Mouse (Mus musculus): ENCODE data around the gene Lmo7. TPM values are rescaled to one million over a fixed set of nuclear protein-coding genes. Genes with fewer than 3 reads are reported as not detected.
A peak's percentile ranks its signal among the peaks of the same experiment; 100 is the strongest.

Gene Lmo7
- 29.1 and 34.2 TPM in 2 replicates for polyA plus RNA-seq (2015; fragmentation: Nextera tagmentation; extraction: Ambion mirVana)

- Histone ChIP-seq H3K9ac (ENCODE audit: low read length) (peak within 1 kb of the TSS; percentile 81), H3K9me3 (replicated peaks; ENCODE audit: control insufficient read depth, low read length) (no peaks in the 10 kb centered on the region), H3K4me3 (replicated peaks; ENCODE audit: low read length) (peak within 1 kb of the TSS; percentile 79), H3K4me2 (ENCODE audit: low read depth, low read length) (peak within 1 kb of the TSS; percentile 100), H3K27ac (ENCODE audit: low read length) (no peak within 1 kb of the TSS), H3K36me3 (ENCODE audit: control insufficient read depth, insufficient read depth, low read length) (no peaks in the 10 kb centered on the region), H3K27me3 (ENCODE audit: control insufficient read depth, insufficient read depth, low read length) (peaks cover 6% of the 10 kb centered on the region; the same call in 1 of the 2 replicates), H3K4me1 (ENCODE audit: control insufficient read depth, insufficient read depth, low read length) (peaks cover 3% of the 10 kb centered on the region; the same call in 1 of the 2 replicates)
- ATAC-seq (ENCODE audit: insufficient read depth, low FRiP score) = peak; percentile 91
- WGBS = 1% methylated on average over 50 of the region's 51 CpGs
These were observed at the start of gene Lmo7, which contains the start of gene Gm9922 for GRCm38 (mm10) chr14:101729237-101729971. Gene Lmo7 (plus strand): TSS chr14:101729957. Gene Gm9922 (minus strand): TSS chr14:101729814.

- WGBS = 88% methylated on average over 6 of the region's 6 CpGs
- Histone ChIP-seq H3K4me1 (ENCODE audit: control insufficient read depth, insufficient read depth, low read length) (no peaks in the 10 kb centered on the region), H3K27me3 (ENCODE audit: control insufficient read depth, insufficient read depth, low read length) (no peaks in the 10 kb centered on the region), H3K9ac (ENCODE audit: low read length) (no peak overlapping the region), H3K4me2 (ENCODE audit: low read depth, low read length) (no peak overlapping the region), H3K4me3 (replicated peaks; ENCODE audit: low read length) (no peak overlapping the region), H3K36me3 (ENCODE audit: control insufficient read depth, insufficient read depth, low read length) (no peaks in the 10 kb centered on the region), H3K9me3 (replicated peaks; ENCODE audit: control insufficient read depth, low read length) (no peaks in the 10 kb centered on the region), H3K27ac (ENCODE audit: low read length) (no peak overlapping the region)
- no peak for ATAC-seq (ENCODE audit: insufficient read depth, low FRiP score)
These were observed 42.1 kb upstream of the Lmo7 start for GRCm38 (mm10) chr14:101687696-101688095.

- 88% methylated on average over 2 of the region's 2 CpGs for WGBS
- H3K4me1 ChIP-seq (ENCODE audit: control insufficient read depth, insufficient read depth, low read length) = no peaks in the 10 kb centered on the region
- no peaks in the 10 kb centered on the region for H3K27me3 ChIP-seq (ENCODE audit: control insufficient read depth, insufficient read depth, low read length)
- no peaks in the 10 kb centered on the region for H3K36me3 ChIP-seq (ENCODE audit: control insufficient read depth, insufficient read depth, low read length)
- no peak overlapping the region for H3K4me3 ChIP-seq (replicated peaks; ENCODE audit: low read length)
- no peak overlapping the region for H3K4me2 ChIP-seq (ENCODE audit: low read depth, low read length)
- H3K9me3 ChIP-seq (replicated peaks; ENCODE audit: control insufficient read depth, low read length) = no peaks in the 10 kb centered on the region
- ATAC-seq (ENCODE audit: insufficient read depth, low FRiP score) = no peak
- H3K27ac ChIP-seq (ENCODE audit: low read length) = no peak overlapping the region
- no peak overlapping the region for H3K9ac ChIP-seq (ENCODE audit: low read length)
These were observed 41.4 kb upstream of the Lmo7 start for GRCm38 (mm10) chr14:101688406-101688805.

- WGBS = 65% methylated on average over 4 of the region's 4 CpGs
- no peak for ATAC-seq (ENCODE audit: insufficient read depth, low FRiP score)
These were observed 25.3 kb upstream of the Lmo7 start for GRCm38 (mm10) chr14:101704479-101704878.

GRCm38 (mm10) chr14:101707088-101707487 is 22.7 kb upstream of the Lmo7 start:
- Histone ChIP-seq H3K36me3 (ENCODE audit: control insufficient read depth, insufficient read depth, low read length) (no peaks in the 10 kb centered on the region), H3K9me3 (replicated peaks; ENCODE audit: control insufficient read depth, low read length) (no peaks in the 10 kb centered on the region), H3K4me2 (ENCODE audit: low read depth, low read length) (no peak overlapping the region), H3K9ac (ENCODE audit: low read length) (no peak overlapping the region), H3K4me3 (replicated peaks; ENCODE audit: low read length) (no peak overlapping the region), H3K27me3 (ENCODE audit: control insufficient read depth, insufficient read depth, low read length) (no peaks in the 10 kb centered on the region), H3K4me1 (ENCODE audit: control insufficient read depth, insufficient read depth, low read length) (no peaks in the 10 kb centered on the region), H3K27ac (ENCODE audit: low read length) (no peak overlapping the region)
- 91% methylated on average over 5 of the region's 5 CpGs for WGBS
- no peak for ATAC-seq (ENCODE audit: insufficient read depth, low FRiP score)

More at GRCm38 (mm10) chr14:101704479-101704878, 25.3 kb upstream of the Lmo7 start:
- H3K4me3 ChIP-seq (replicated peaks; ENCODE audit: low read length) = no peak overlapping the region
- no peaks in the 10 kb centered on the region for H3K4me1 ChIP-seq (ENCODE audit: control insufficient read depth, insufficient read depth, low read length)
- H3K9ac ChIP-seq (ENCODE audit: low read length) = no peak overlapping the region
- no peak overlapping the region for H3K4me2 ChIP-seq (ENCODE audit: low read depth, low read length)
- H3K36me3 ChIP-seq (ENCODE audit: control insufficient read depth, insufficient read depth, low read length) = no peaks in the 10 kb centered on the region
- H3K9me3 ChIP-seq (replicated peaks; ENCODE audit: control insufficient read depth, low read length) = no peaks in the 10 kb centered on the region
- no peaks in the 10 kb centered on the region for H3K27me3 ChIP-seq (ENCODE audit: control insufficient read depth, insufficient read depth, low read length)
- H3K27ac ChIP-seq (ENCODE audit: low read length) = no peak overlapping the region

- H3K36me3 ChIP-seq (ENCODE audit: control insufficient read depth, insufficient read depth, low read length) = no peaks in the 10 kb centered on the region
- no peaks in the 10 kb centered on the region for H3K27me3 ChIP-seq (ENCODE audit: control insufficient read depth, insufficient read depth, low read length)
- no peak for ATAC-seq (ENCODE audit: insufficient read depth, low FRiP score)
- H3K4me3 ChIP-seq (replicated peaks; ENCODE audit: low read length) = no peak overlapping the region
- no peak overlapping the region for H3K4me2 ChIP-seq (ENCODE audit: low read depth, low read length)
- no peak overlapping the region for H3K9ac ChIP-seq (ENCODE audit: low read length)
- WGBS = 82% methylated on average over 2 of the region's 2 CpGs
- H3K4me1 ChIP-seq (ENCODE audit: control insufficient read depth, insufficient read depth, low read length) = no peaks in the 10 kb centered on the region
- H3K27ac ChIP-seq (ENCODE audit: low read length) = no peak overlapping the region
- H3K9me3 ChIP-seq (replicated peaks; ENCODE audit: control insufficient read depth, low read length) = no peaks in the 10 kb centered on the region
These were observed 15.3 kb upstream of the Lmo7 start for GRCm38 (mm10) chr14:101714414-101714813.

- ATAC-seq (ENCODE audit: insufficient read depth, low FRiP score) = peak; percentile 62
- no peak overlapping the region for H3K27ac ChIP-seq (ENCODE audit: low read length)
- WGBS = 1% methylated on average over 28 of the region's 28 CpGs
- peaks cover 3% of the 10 kb centered on the region; the same call in 1 of the 2 replicates for H3K4me1 ChIP-seq (ENCODE audit: control insufficient read depth, insufficient read depth, low read length)
- H3K4me3 ChIP-seq (replicated peaks; ENCODE audit: low read length) = peak overlapping the region; percentile 79
- no peaks in the 10 kb centered on the region for H3K9me3 ChIP-seq (replicated peaks; ENCODE audit: control insufficient read depth, low read length)
- no peaks in the 10 kb centered on the region for H3K36me3 ChIP-seq (ENCODE audit: control insufficient read depth, insufficient read depth, low read length)
- H3K27me3 ChIP-seq (ENCODE audit: control insufficient read depth, insufficient read depth, low read length) = peaks cover 6% of the 10 kb centered on the region; the same call in 1 of the 2 replicates
- H3K9ac ChIP-seq (ENCODE audit: low read length) = peak overlapping the region; percentile 81
- H3K4me2 ChIP-seq (ENCODE audit: low read depth, low read length) = peak overlapping the region; percentile 100
These were observed 375 bp downstream of the Lmo7 start for GRCm38 (mm10) chr14:101729972-101730692.

GRCm38 (mm10) chr14:101733542-101734303 is 4.0 kb downstream of the Lmo7 start:
- WGBS = 26% methylated on average over 10 of the region's 10 CpGs

More at GRCm38 (mm10) chr14:101733542-101734303, 4.0 kb downstream of the Lmo7 start:
- H3K36me3 ChIP-seq (ENCODE audit: control insufficient read depth, insufficient read depth, low read length) = no peaks in the 10 kb centered on the region
- H3K9me3 ChIP-seq (replicated peaks; ENCODE audit: control insufficient read depth, low read length) = no peaks in the 10 kb centered on the region
- no peak for ATAC-seq (ENCODE audit: insufficient read depth, low FRiP score)
- no peak overlapping the region for H3K4me3 ChIP-seq (replicated peaks; ENCODE audit: low read length)
- no peak overlapping the region for H3K9ac ChIP-seq (ENCODE audit: low read length)
- H3K4me1 ChIP-seq (ENCODE audit: control insufficient read depth, insufficient read depth, low read length) = peaks cover 3% of the 10 kb centered on the region; the same call in 1 of the 2 replicates
- no peak overlapping the region for H3K4me2 ChIP-seq (ENCODE audit: low read depth, low read length)
- H3K27ac ChIP-seq (ENCODE audit: low read length) = no peak overlapping the region
- peaks cover 6% of the 10 kb centered on the region; the same call in 1 of the 2 replicates for H3K27me3 ChIP-seq (ENCODE audit: control insufficient read depth, insufficient read depth, low read length)

Measured in stomach, embryonic 16.5 days (tissue).